Mouse (Mus musculus) stomach, embryonic 14.5 days (tissue): Measurements from ENCODE around the gene Ifnlr1. TPM values are rescaled to one million over a fixed set of nuclear protein-coding genes. Genes with fewer than 3 reads are reported as not detected.

Source experiments
- polyA plus RNA-seq: library from polyadenylated mRNA; unstranded; fragments of >200 nt; fragmentation: Nextera tagmentation; extraction: Ambion mirVana; gene quantifications from 2 replicates; pipeline ENCODE4 v1.2.1, GENCODE M21; 2014

Gene Ifnlr1
- polyA plus RNA-seq, 1 experiment from 2014 or later, result 1.8 TPM

Other genes starting within 250 kb of the Ifnlr1 start
- gene Stpg1, start 191.5 kb upstream of the Ifnlr1 start, polyA plus RNA-seq, result 0.39 TPM in 1 of 2 replicates, not detected in the other
- gene Nipal3, start 191.2 kb upstream of the Ifnlr1 start, polyA plus RNA-seq, result 5.9 and 7.4 TPM in 2 replicates
- 30.6 and 33.0 TPM in 2 replicates for gene Grhl3, start 112.7 kb upstream of the Ifnlr1 start, polyA plus RNA-seq
- gene Il22ra1, start 41.9 kb downstream of the Ifnlr1 start, polyA plus RNA-seq, result 0.33 and 0.60 TPM in 2 replicates
- gene Myom3, start 73.4 kb downstream of the Ifnlr1 start, polyA plus RNA-seq, result 0.09 and 0.31 TPM in 2 replicates
- 297 and 298 TPM in 2 replicates for gene Srsf10, start 169.5 kb downstream of the Ifnlr1 start, polyA plus RNA-seq
- 172 and 189 TPM in 2 replicates for gene Pnrc2, start 187.6 kb downstream of the Ifnlr1 start, polyA plus RNA-seq
- gene Cnr2, start 209.1 kb downstream of the Ifnlr1 start, polyA plus RNA-seq, result 0.38 and 0.39 TPM in 2 replicates
- 87.7 and 93.3 TPM in 2 replicates for gene Fuca1, start 234.4 kb downstream of the Ifnlr1 start, polyA plus RNA-seq